ENCODE assay signal across 11 mouse cellular contexts in the genomic region with DNA sequence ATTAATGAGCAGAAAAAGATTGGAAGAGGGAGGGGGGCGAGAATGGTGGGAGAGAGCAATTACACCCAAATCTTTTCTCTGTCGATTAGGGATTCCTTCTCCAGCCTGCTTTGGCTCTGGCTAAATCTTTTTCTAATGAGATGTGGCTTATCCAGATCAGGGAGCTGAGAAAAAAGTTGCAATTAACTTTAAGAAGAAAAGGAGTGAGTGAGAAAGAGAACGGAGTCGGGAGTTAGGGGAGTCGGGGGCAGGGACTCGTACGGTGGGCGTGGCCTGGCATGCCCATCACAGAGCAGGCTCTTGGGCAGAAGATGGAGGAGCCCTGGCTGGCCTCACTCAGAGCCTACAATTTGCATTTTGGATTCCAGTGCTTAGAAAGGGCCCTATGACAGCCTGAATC. TPM values are rescaled to one million over a fixed set of nuclear protein-coding genes. Genes with fewer than 3 reads are reported as not detected.
DNase-seq lines count a peak whose midpoint lies in the region; ATAC-seq lines count a peak whose summit lies in the region.
"Had no signal": no experiment of that assay in that cellular context is flagged by ENCODE, and none has a peak within 500 bp of the region (broad histone marks: within the 10 kb centered on the region; RNA-seq: fewer than 3 reads in every experiment).

No protein-coding gene starts in this region.

- H3K4me2 ChIP-seq in kidney, embryonic 16.5 days (replicated peaks; ENCODE audit: low read depth, low read length): peak overlapping the region; percentile 37
- H3K4me2 ChIP-seq in embryonic facial prominence, embryonic 14.5 days (ENCODE audit: low read depth, low read length): peak overlapping the region; percentile 27
- H3K4me2 ChIP-seq in intestine, embryonic 15.5 days (replicated peaks): peak overlapping the region; percentile 15; the same call in 1 of the 2 replicates
- peak overlapping the region; percentile 41 for H3K4me2 ChIP-seq in neural tube, embryonic 13.5 days

- H3K27me3 ChIP-seq in kidney, embryonic 16.5 days (ENCODE audit: insufficient read depth, low read length): no peaks in the 10 kb centered on the region
- no peaks in the 10 kb centered on the region for H3K27me3 ChIP-seq in embryonic facial prominence, embryonic 14.5 days (replicated peaks; ENCODE audit: control insufficient read depth, insufficient read depth, low read length)
- no peaks in the 10 kb centered on the region; the same call in 1 of the 2 replicates for H3K27me3 ChIP-seq in intestine, embryonic 15.5 days (replicated peaks)
- H3K27me3 ChIP-seq in neural tube, embryonic 13.5 days: peaks cover 29% of the 10 kb centered on the region

- no peak for ATAC-seq in kidney, embryonic 16.5 days (ENCODE audit: low FRiP score, low TSS enrichment)
- no peak for ATAC-seq in embryonic facial prominence, embryonic 14.5 days (ENCODE audit: low read depth)
- no peak for ATAC-seq in intestine, embryonic 15.5 days
- ATAC-seq in neural tube, embryonic 13.5 days (ENCODE audit: low read depth): no peak

- peaks cover 11% of the 10 kb centered on the region for H3K4me1 ChIP-seq in kidney, embryonic 16.5 days (ENCODE audit: insufficient read depth, low read length)
- peaks cover 22% of the 10 kb centered on the region for H3K4me1 ChIP-seq in embryonic facial prominence, embryonic 14.5 days (ENCODE audit: control insufficient read depth, insufficient read depth, low read length)
- 0 out of 2 replicates have a peak, but pooled peaks cover 4% of the 10 kb centered on the region for H3K4me1 ChIP-seq in intestine, embryonic 15.5 days (replicated peaks)
- H3K4me1 ChIP-seq in neural tube, embryonic 13.5 days (replicated peaks): peaks cover 26% of the 10 kb centered on the region; the same call in 1 of the 2 replicates

- 14% methylated on average over 8 of the region's 8 CpGs for WGBS in kidney, embryonic 16.5 days
- 16% methylated on average over 8 of the region's 8 CpGs for WGBS in embryonic facial prominence, embryonic 14.5 days
- WGBS in intestine, embryonic 15.5 days: 15% methylated on average over 8 of the region's 8 CpGs
- 6% methylated on average over 8 of the region's 8 CpGs for WGBS in neural tube, embryonic 13.5 days

- H3K9ac ChIP-seq in kidney, embryonic 16.5 days (replicated peaks; ENCODE audit: low read length): 0 out of 2 replicates have a peak overlapping the region, but pooled peaks have one; percentile 9
- no peak overlapping the region for H3K9ac ChIP-seq in embryonic facial prominence, embryonic 14.5 days (ENCODE audit: low read depth, low read length)
- H3K9ac ChIP-seq in intestine, embryonic 15.5 days: no peak overlapping the region
- H3K9ac ChIP-seq in neural tube, embryonic 13.5 days: no peak overlapping the region
- H3K9ac ChIP-seq: liver, embryonic 14.5 days had no signal

- intact Hi-C loops in gastrocnemius, postnatal 36 days (cut with DNase I): no loop called here
- intact Hi-C loops in left cerebral cortex, postnatal 14 days (cut with DNase I): no loop called here
- intact Hi-C loops in left cerebral cortex, postnatal 36 days (cut with DNase I): no loop called here

- H3K27ac ChIP-seq in kidney, embryonic 16.5 days (ENCODE audit: low read length): no peak overlapping the region
- no peak overlapping the region for H3K27ac ChIP-seq in embryonic facial prominence, embryonic 14.5 days (replicated peaks; ENCODE audit: low read depth, low read length)
- H3K27ac ChIP-seq in intestine, embryonic 15.5 days: no peak overlapping the region
- H3K27ac ChIP-seq in neural tube, embryonic 13.5 days (replicated peaks): no peak overlapping the region
- H3K27ac ChIP-seq: liver, embryonic 14.5 days had no signal

- peak overlapping the region; percentile 26; the same call in 1 of the 2 replicates for H3K4me3 ChIP-seq in kidney, embryonic 16.5 days (ENCODE audit: low read length)
- H3K4me3 ChIP-seq in embryonic facial prominence, embryonic 14.5 days (ENCODE audit: low read depth, low read length): no peak overlapping the region
- no peak overlapping the region for H3K4me3 ChIP-seq in intestine, embryonic 15.5 days (replicated peaks)
- H3K4me3 ChIP-seq in neural tube, embryonic 13.5 days: no peak overlapping the region; the same call in 1 of the 2 replicates

- DNase-seq in kidney, postnatal 25 days: no peak
- no peak for DNase-seq in embryonic facial prominence, embryonic 14.5 days (ENCODE audit: low spot score)
- no peak for DNase-seq in gastrocnemius, postnatal 36 days
- no peak for DNase-seq in left cerebral cortex, postnatal 14 days (ENCODE audit: low spot score in 2 of 2)
- no peak for DNase-seq in left cerebral cortex, postnatal 36 days (ENCODE audit: low spot score in 2 of 2)
- DNase-seq: heart, postnatal 10 days; right cerebral cortex, postnatal 4 days had no signal

- no peaks in the 10 kb centered on the region for H3K36me3 ChIP-seq in kidney, embryonic 16.5 days (ENCODE audit: insufficient read depth, low read length)
- H3K36me3 ChIP-seq in embryonic facial prominence, embryonic 14.5 days (ENCODE audit: control insufficient read depth, insufficient read depth, low read length): no peaks in the 10 kb centered on the region
- H3K36me3 ChIP-seq in intestine, embryonic 15.5 days: no peaks in the 10 kb centered on the region
- no peaks in the 10 kb centered on the region for H3K36me3 ChIP-seq in neural tube, embryonic 13.5 days

- no peaks in the 10 kb centered on the region for H3K9me3 ChIP-seq in kidney, embryonic 16.5 days (ENCODE audit: low read length)
- H3K9me3 ChIP-seq in embryonic facial prominence, embryonic 14.5 days (ENCODE audit: control insufficient read depth, low read length): no peaks in the 10 kb centered on the region
- H3K9me3 ChIP-seq in intestine, embryonic 15.5 days: no peaks in the 10 kb centered on the region
- no peaks in the 10 kb centered on the region for H3K9me3 ChIP-seq in neural tube, embryonic 13.5 days

RNA-seq across cellular contexts. Expression of a gene that starts 35.8 kb away (rescaled TPM):
- polyA plus RNA-seq in kidney, embryonic 16.5 days (2015; fragmentation: Nextera tagmentation; extraction: Ambion mirVana): 29.7 and 38.1 TPM in 2 replicates
- 6.9 and 7.5 TPM in 2 replicates for polyA plus RNA-seq in embryonic facial prominence, embryonic 14.5 days (2014; fragmentation: Nextera tagmentation; extraction: Ambion mirVana)
- polyA plus RNA-seq in intestine, embryonic 15.5 days (2015; fragmentation: Nextera tagmentation; extraction: Ambion mirVana): 0.10 and 0.43 TPM in 2 replicates
- 0.32 TPM in 1 of 2 replicates, not detected in the other for polyA plus RNA-seq in neural tube, embryonic 13.5 days (2015; fragmentation: Nextera tagmentation; extraction: Ambion mirVana)
- total RNA-seq in gastrocnemius, postnatal 36 days (2021): under 1 TPM; 0.10 to 0.56 TPM
- 10 to 100 TPM; 10.6 to 10.9 TPM for total RNA-seq in left cerebral cortex, postnatal 14 days (2021)
- 10 to 100 TPM; 12.5 to 21.3 TPM for total RNA-seq in left cerebral cortex, postnatal 36 days (2021)
- total RNA-seq: heart, postnatal 10 days had no signal
